Mouse (Mus musculus): Measurements from ENCODE around the gene Cope.
A peak's percentile ranks its signal among the peaks of the same experiment; 100 is the strongest.

The Cope gene

DNA sequence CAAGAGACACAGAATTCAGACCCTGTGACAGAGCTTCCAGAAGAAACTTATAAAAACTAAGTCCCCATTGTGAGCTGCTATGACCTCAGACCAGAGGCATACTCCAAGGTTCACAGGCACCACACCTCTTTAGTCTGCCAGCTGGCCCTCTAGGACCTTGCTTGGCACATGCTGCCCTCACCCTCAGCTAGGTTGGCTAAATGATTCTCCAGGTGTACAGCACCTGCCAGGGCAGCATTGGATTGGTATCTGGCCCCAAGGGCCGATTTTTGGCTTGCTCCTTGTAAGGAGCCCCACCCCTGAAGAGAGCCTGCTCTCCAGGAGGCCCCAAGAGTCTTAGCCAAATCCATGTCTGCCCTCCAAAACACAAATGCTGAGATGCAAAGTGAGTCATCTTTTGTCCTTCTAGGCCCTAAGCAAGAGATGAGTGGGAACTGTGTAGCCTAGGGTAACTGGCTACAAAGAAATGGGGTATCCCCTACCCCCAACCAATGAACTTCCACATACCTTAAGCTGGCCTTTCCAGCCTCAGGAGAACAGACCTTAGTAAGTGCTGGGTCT, 45.6 kb downstream of the Cope start:
- DNase-seq (ENCODE audit: low read depth, low spot score): no peak

- no peak for DNase-seq (ENCODE audit: low read depth, low spot score)
These were observed 49.0 kb downstream of the Cope start for GRCm38 (mm10) chr8:70351035-70351999.

GRCm38 (mm10) chr8:70352000-70352384, 49.7 kb downstream of the Cope start:
- no peak for DNase-seq (ENCODE audit: low read depth, low spot score)

GRCm38 (mm10) chr8:70352657-70353151, 50.4 kb downstream of the Cope start:
- DNase-seq (ENCODE audit: low read depth, low spot score): no peak

DNA sequence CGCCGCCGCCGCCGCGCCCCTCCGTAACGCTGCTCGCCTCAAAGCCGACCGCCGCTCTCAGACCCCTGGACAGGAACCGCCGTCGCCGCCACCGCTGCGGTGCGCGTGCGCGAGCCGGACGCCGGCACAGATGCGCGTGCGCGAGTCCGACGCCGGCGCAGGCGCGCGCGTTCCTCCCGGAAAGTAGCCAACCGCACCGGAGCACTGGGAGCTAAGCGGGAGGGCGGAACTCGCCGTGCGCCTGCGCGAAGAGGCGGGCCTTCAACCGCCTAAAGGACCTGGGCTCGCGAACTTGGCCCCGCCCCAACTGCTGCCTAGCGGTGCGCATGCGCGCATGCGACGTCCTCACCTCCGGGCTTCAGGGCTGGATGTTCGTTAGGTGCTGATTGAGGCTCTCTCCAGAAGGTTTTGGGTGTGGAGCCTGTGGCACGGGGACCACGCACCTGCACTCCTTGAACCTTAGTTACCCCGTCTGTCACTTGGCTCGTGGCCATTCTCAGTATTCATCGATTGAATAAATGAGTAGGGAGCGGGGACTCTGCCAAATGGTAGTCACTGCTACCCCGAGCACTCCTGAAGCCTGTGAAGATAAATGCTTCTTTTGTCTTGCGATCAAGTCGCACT, 51.0 kb downstream of the Cope start, which contains the start of gene Upf1:
TSS of gene Upf1 (minus strand) at position 85 of the 624 bp plus-strand sequence.
- peak; percentile 99 for DNase-seq (ENCODE audit: low read depth, low spot score)

DNA sequence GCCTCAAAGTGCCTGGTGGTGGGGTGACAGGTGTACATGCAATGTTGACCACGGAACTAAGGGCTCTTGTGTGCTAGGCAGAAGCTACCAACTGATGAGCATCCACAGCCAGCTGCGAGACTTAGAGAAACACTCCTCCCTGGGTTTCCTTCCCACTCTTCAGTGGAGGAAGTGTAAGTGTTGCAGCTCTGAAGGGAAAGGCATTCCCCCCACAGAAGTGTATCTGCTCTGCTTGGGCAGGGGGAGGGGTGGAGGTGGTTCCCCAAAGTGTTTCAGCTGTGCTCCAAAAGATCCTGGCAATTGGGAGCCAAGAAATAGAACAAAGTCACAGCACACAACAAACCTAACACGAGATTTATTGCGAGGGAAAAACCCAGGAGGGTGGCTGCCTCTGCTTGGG, 51.7 kb downstream of the Cope start:
- no peak for DNase-seq (ENCODE audit: low read depth, low spot score)

- DNase-seq (ENCODE audit: low read depth, low spot score): no peak
These were observed 53.8 kb downstream of the Cope start for GRCm38 (mm10) chr8:70356111-70356510.

- DNase-seq (ENCODE audit: low read depth, low spot score): no peak
These were observed 57.1 kb downstream of the Cope start for GRCm38 (mm10) chr8:70359411-70359810.

DNA sequence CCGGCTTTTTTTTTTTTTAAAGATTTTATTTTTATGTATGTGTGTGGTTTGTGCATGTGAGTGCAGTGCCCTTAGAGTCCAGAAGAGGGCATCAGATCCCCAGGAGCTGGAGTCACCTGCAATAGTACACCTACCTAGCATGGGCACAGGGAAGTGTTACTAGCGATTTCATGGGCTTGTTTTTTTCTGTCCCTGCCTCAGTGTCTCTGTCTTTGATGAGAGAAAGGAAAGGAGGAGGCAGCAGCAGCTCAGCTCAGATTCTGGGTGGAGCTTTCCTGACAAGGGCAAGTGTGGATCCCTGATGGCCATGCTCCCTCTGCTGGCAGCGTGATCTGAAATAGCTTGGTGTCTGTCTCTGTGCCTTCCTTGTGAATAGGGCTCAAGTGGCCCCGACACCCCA, 58.5 kb downstream of the Cope start:
- peak; percentile 61 for DNase-seq (ENCODE audit: low read depth, low spot score)

DNA sequence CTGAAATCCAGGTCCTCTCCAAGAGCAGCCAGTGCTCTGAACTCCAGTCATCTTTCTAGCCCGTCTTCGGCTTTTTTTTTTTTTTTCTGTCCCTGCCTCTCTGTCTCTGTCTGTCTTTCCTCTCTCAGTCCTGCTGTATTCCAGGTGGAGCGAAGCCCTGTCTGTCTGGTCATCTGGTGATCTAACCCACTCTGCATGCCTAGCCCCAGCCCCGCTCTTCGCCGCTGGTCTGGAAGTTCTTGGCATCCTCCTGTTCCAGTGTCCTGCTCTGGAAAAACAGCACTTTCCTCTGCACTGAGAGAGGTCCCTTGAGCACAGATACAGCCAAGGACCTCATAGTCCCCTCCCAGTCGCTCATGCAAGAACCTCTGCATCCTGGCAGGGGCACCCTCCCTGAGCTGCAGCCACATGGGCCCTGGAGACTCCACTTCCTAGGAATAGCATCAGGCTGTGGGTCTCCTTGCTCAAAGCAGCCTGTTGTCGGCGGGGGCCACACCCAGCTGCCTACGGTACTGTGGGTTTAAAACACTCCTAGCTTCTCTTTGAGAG, 59.2 kb downstream of the Cope start:
- DNase-seq (ENCODE audit: low read depth, low spot score): no peak

All from WW6 (cell line).